In the genomic region with DNA sequence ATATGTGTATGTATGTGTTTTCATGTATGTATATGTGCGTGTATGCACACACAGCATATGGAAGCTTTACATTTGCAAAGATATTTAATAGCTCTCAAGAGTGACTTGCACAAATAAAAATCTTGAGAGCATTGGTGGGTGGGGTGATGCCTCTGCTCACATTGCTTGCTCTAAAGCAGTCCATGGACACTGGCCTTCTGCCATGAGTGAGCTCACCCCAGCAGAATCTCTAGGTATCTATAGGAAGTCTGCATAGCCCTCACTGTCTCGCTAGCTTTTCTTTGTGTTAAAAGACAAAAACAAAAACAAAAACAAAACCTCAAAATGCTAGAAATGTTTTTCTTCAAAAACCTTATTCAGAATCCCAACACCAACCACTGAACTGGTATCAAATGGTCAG, we compare ENCODE assay signal across 23 mouse cellular contexts.
"Had no signal": no experiment of that assay in that cellular context is flagged by ENCODE, and none has a peak within 500 bp of the region (broad histone marks: within the 10 kb centered on the region; RNA-seq: fewer than 3 reads in every experiment).

No protein-coding gene starts in this region.

- H3K4me2 ChIP-seq: liver, embryonic 15.5 days; midbrain, embryonic 11.5 days; neural tube, embryonic 13.5 days; neural tube, embryonic 15.5 days; stomach, embryonic 15.5 days had no signal

- H3K9ac ChIP-seq: liver, embryonic 15.5 days; liver, postnatal 0 days; neural tube, embryonic 13.5 days; neural tube, embryonic 15.5 days; stomach, embryonic 15.5 days had no signal

- DNase-seq: liver, postnatal 0 days; lung, adult 2 months; lung, postnatal 14 days; lung, postnatal 36 days; midbrain, embryonic 14.5 days; retina, postnatal 1 day; right cerebral cortex, adult 18-20 months; right cerebral cortex, postnatal 25 days; right cerebral cortex, postnatal 4 days; spleen, adult 18-20 months; thymus, adult 2 months; thymus, postnatal 25 days; thymus, postnatal 4 days had no signal

- H3K9me3 ChIP-seq: liver, embryonic 15.5 days; neural tube, embryonic 13.5 days; neural tube, embryonic 15.5 days; stomach, embryonic 15.5 days had no signal

- H3K27ac ChIP-seq: liver, embryonic 15.5 days; macrophage; neural tube, embryonic 13.5 days; neural tube, embryonic 15.5 days; stomach, embryonic 15.5 days; stomach, postnatal 0 days had no signal

- H3K4me3 ChIP-seq: liver, embryonic 15.5 days; megakaryocyte, embryonic 14.5 days; myocyte; neural tube, embryonic 13.5 days; neural tube, embryonic 15.5 days; stomach, embryonic 15.5 days had no signal

- ATAC-seq: liver, postnatal 0 days; midbrain, embryonic 16.5 days had no signal

- H3K36me3 ChIP-seq: liver, embryonic 15.5 days; neural tube, embryonic 13.5 days; neural tube, embryonic 15.5 days; stomach, embryonic 15.5 days had no signal

- H3K27me3 ChIP-seq: liver, embryonic 15.5 days; megakaryocyte, embryonic 14.5 days; neural tube, embryonic 13.5 days; neural tube, embryonic 15.5 days; stomach, embryonic 15.5 days had no signal

- H3K4me1 ChIP-seq: liver, embryonic 15.5 days; megakaryocyte, embryonic 14.5 days; neural tube, embryonic 13.5 days; neural tube, embryonic 15.5 days; stomach, embryonic 15.5 days had no signal
